Mouse (Mus musculus): ENCODE measurements at regions not wholly inside any gene's neighbourhood (a gene's known extent, or its start where the extent isn't known, plus 50 kb on each side); places are given as distances from the start of the nearest gene placed in this dataset.

- intact Hi-C loops (cut with DNase I), result no loop called here
- no peak for DNase-seq
These were observed 124.0 kb upstream of the Xylt1 start for GRCm38 (mm10) chr7:117256819-117257218.

- no peak for DNase-seq
- intact Hi-C loops (cut with DNase I), result no loop called here
These were observed 122.2 kb upstream of the Xylt1 start for GRCm38 (mm10) chr7:117258557-117258956.

- no peak for DNase-seq
- intact Hi-C loops (cut with DNase I), result no loop called here
These were observed 121.6 kb upstream of the Xylt1 start for GRCm38 (mm10) chr7:117259151-117259550.

- intact Hi-C loops (cut with DNase I), result no loop called here
- no peak for DNase-seq
These were observed 121.0 kb upstream of the Xylt1 start for GRCm38 (mm10) chr7:117259674-117260294.

GRCm38 (mm10) chr7:117260596-117260995 is 120.2 kb upstream of the Xylt1 start:
- no peak for DNase-seq
- intact Hi-C loops (cut with DNase I), result no loop called here

- intact Hi-C loops (cut with DNase I), result no loop called here
- no peak for DNase-seq
These were observed 117.7 kb upstream of the Xylt1 start for GRCm38 (mm10) chr7:117263126-117263525.

GRCm38 (mm10) chr7:117264341-117264740 is 116.4 kb upstream of the Xylt1 start:
- intact Hi-C loops (cut with DNase I), result no loop called here
- DNase-seq, result no peak

GRCm38 (mm10) chr7:117268096-117268495 is 112.7 kb upstream of the Xylt1 start:
- DNase-seq, result no peak
- intact Hi-C loops (cut with DNase I), result no loop called here

- DNase-seq, result no peak
- intact Hi-C loops (cut with DNase I), result no loop called here
These were observed 111.4 kb upstream of the Xylt1 start for GRCm38 (mm10) chr7:117269263-117269897.

- DNase-seq, result no peak
- intact Hi-C loops (cut with DNase I), result no loop called here
These were observed 102.3 kb upstream of the Xylt1 start for GRCm38 (mm10) chr7:117278388-117278961.

GRCm38 (mm10) chr7:117282194-117282593 is 98.6 kb upstream of the Xylt1 start:
- intact Hi-C loops (cut with DNase I), result no loop called here
- no peak for DNase-seq

GRCm38 (mm10) chr7:117285206-117285605 is 95.6 kb upstream of the Xylt1 start:
- DNase-seq, result no peak
- intact Hi-C loops (cut with DNase I), result no loop called here

- intact Hi-C loops (cut with DNase I), result no loop called here
- DNase-seq, result no peak
These were observed 94.8 kb upstream of the Xylt1 start for GRCm38 (mm10) chr7:117285985-117286384.

GRCm38 (mm10) chr7:117303705-117304104 is 77.1 kb upstream of the Xylt1 start:
- intact Hi-C loops (cut with DNase I), result loop anchor here (2.0 to 10.0 kb wide), 3 partner anchors 73 to 801 kb away; no protein-coding TSS in a partner anchor
- DNase-seq, result peak; percentile 63 to 68

- DNase-seq, result peak; percentile 62 to 72
- intact Hi-C loops (cut with DNase I), result loop anchor here (10.0 kb wide), 1 partner anchor 574 kb away; no protein-coding TSS in a partner anchor
These were observed 70.1 kb upstream of the Xylt1 start for GRCm38 (mm10) chr7:117310586-117311200.

- intact Hi-C loops (cut with DNase I), result loop anchor here (10.0 kb wide), 1 partner anchor 573 kb away; no protein-coding TSS in a partner anchor
- DNase-seq, result no peak
These were observed 69.5 kb upstream of the Xylt1 start for GRCm38 (mm10) chr7:117311316-117311715.

- intact Hi-C loops (cut with DNase I), result loop anchor here (10.0 kb wide), 1 partner anchor 569 kb away; no protein-coding TSS in a partner anchor
These were observed 64.5 kb upstream of the Xylt1 start for GRCm38 (mm10) chr7:117316126-117316805.

GRCm38 (mm10) chr7:117317362-117317761 is 63.4 kb upstream of the Xylt1 start:
- DNase-seq, result no peak
- intact Hi-C loops (cut with DNase I), result loop anchor here (10.0 kb wide), 1 partner anchor 567 kb away; no protein-coding TSS in a partner anchor

More at GRCm38 (mm10) chr7:117316126-117316805, 64.5 kb upstream of the Xylt1 start:
- no peak for DNase-seq

- DNase-seq, result no peak
- intact Hi-C loops (cut with DNase I), result no loop called here
These were observed 60.2 kb upstream of the Xylt1 start for GRCm38 (mm10) chr7:117320552-117320951.

Data from heart, postnatal 10 days (tissue).